Mouse (Mus musculus) hematopoietic multipotent progenitor cell, adult 10-12 weeks (in vitro differentiated cells): ENCODE measurements around the gene Ero1l. TPM values are rescaled to one million over a fixed set of nuclear protein-coding genes. Genes with fewer than 3 reads are reported as not detected.

Experiments used
- polyA plus RNA-seq: library from polyadenylated mRNA; stranded (reverse); fragments of >175 nt; gene quantifications from 2 replicates; pipeline ENCODE4 v1.2.3, GENCODE M21; 2012; ENCODE audit warnings: low replicate concordance

Gene Ero1l
- 1.7 and 2.0 TPM in 2 replicates for polyA plus RNA-seq

DNA sequence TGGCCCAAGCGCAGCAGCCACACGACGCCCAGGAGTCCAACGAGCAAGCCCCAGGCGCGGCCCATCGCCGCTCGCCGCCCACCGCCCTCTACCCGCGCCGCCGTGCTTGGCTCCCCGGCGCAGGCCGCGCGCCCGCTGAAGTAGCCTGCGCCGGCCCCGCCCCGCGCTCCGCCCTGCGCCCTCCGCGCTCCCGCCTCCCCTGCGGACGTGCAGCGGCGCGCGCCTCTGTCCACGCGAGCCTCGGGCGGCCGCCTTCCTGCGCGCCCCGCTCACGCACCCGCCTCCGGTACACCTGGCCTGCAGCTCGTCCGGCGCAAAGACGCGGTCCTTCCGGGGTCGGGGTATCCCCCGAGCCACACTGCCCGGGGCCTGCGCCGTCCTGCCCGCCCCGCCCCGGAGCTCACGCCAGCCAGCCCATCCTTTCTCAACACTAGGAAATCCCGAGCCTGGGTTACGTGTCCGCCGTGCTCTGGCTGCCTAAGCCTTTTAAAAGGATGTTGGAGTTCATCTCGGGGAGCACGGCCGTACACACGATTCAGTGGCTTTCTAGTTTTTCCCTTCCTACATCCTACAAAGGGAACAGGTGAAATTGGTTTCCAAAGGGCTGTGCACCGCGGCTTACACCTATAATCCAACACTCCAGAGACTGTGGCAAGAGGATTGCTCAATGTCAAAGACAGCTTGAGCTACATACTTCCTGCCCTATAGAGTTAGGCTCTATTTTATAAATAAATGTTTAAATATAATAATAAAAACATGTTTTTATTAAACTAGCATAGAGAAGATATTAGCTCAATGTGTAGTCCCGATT, at the start of gene Ero1l:
Gene Ero1l, minus strand, starts transcription at position 346 of the 811 bp plus-strand sequence.

DNA sequence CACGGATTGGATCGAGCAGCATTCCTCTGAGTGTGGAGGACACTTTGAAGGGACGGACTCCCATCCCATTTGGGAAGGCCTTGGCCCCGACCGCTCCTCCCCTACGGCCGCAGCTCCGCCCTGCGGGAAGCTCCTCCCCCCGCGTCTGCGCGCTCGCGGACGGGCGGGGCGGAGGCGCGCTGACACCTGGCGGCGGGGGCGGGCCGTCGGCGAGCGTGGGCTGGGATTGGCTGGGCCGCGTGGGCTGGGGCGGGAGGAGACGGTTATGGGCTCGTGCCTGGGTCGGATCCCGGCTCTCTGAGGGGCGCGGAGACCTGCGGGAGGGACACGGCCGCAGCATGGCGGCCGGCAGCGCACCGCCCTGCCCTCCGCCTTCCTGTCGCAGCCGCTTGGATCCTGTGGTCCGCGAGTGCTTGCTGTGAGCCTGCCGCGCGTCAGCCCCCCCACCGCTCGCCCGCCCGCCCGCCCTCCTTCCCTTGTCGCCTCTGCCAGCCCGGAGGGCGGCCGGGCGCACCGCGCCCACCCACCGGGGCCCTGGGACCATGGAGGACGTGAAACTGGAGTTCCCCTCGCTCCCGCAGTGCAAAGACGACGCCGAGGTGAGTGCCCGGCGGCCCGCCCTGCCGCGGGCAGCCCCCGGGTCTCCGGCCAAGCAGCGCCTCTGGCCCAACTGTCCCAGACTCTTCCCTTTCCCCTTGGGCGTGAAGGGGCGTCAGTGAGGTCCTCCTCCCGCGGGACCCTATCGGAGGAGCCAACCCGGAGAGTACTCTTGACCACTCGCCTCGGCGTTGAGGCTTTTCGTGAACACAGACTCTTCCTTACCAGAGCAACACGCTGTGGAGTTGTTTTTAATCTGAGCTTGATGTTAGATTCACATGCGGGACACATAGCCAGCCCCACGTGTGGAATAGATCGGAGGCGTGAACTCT, 32.6 kb upstream of the Ero1l start, which contains the start of gene Styx:
Gene Styx, plus strand, starts transcription at position 163 of the 929 bp plus-strand sequence.

DNA sequence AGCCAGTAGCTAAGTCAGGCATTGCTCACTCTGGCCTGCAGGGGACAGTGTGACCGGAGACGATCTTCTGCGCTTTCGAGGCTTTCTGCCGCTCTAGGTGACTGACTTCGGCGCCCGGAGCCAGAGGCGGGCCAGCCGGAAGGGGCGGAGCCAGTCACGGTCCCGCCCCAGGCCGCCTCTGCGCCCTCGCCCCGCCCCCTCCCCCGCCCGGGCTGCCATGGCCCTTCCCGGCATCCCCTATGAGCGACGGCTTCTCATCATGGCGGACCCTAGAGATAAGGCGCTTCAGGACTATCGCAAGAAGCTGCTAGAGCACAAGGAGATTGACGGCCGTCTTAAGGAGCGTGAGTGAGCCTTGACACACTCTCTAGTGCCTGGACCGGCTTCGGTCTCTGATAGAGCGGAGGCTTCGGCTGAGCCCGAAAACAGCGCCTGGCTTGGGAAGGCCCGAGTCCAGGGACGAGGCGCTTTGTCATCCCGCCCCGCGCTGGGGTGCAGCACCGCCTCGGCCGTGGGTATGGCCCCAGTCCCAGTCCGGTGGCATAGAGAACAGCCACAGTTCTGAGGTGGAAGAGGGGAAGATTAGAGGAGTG, 11.1 kb upstream of the Ero1l start, which contains the start of gene Psmc6:
Gene Psmc6, plus strand, starts transcription at position 200 of the 593 bp plus-strand sequence.

Other genes starting within 250 kb of the Ero1l start
- 2.4 and 8.9 TPM in 2 replicates for gene Gpr137c, start 99.1 kb downstream of the Ero1l start, polyA plus RNA-seq
- 4.6 and 7.4 TPM in 2 replicates for gene Txndc16, start 98.4 kb downstream of the Ero1l start, polyA plus RNA-seq
- gene Psmc6, start 11.0 kb upstream of the Ero1l start, polyA plus RNA-seq: 3.6 and 7.1 TPM in 2 replicates
- gene Styx, start 32.3 kb upstream of the Ero1l start, polyA plus RNA-seq: 93.2 and 259 TPM in 2 replicates
- gene Gnpnat1, start 86.1 kb upstream of the Ero1l start, polyA plus RNA-seq: 3.8 and 6.9 TPM in 2 replicates
- 0.15 and 0.29 TPM in 2 replicates for gene Fermt2, start 211.3 kb upstream of the Ero1l start, polyA plus RNA-seq